Mouse (Mus musculus): ENCODE results near the gene Mfsd4b3. TPM values are rescaled to one million over a fixed set of nuclear protein-coding genes. Genes with fewer than 3 reads are reported as not detected.

The Mfsd4b3 gene
- polyA plus RNA-seq, 1 experiment from 2014 or later = not detected

GRCm38 (mm10) chr10:39912616-39913015, 47.3 kb downstream of the Mfsd4b3 start:
- Histone ChIP-seq H3K4me1 (no peaks in the 10 kb centered on the region), H3K4me3 (replicated peaks) (no peak overlapping the region), H3K9me3 (replicated peaks) (no peaks in the 10 kb centered on the region), H3K27ac (replicated peaks) (no peak overlapping the region), H3K27me3 (replicated peaks) (no peaks in the 10 kb centered on the region), H3K4me2 (no peak overlapping the region), H3K9ac (replicated peaks) (no peak overlapping the region), H3K36me3 (no peaks in the 10 kb centered on the region)
- no peak for ATAC-seq (ENCODE audit: low FRiP score)

- no peaks in the 10 kb centered on the region for H3K36me3 ChIP-seq
- H3K9me3 ChIP-seq (replicated peaks) = no peaks in the 10 kb centered on the region
- 60% methylated on average over 13 of the region's 13 CpGs for WGBS
- no peak overlapping the region for H3K4me2 ChIP-seq
- no peaks in the 10 kb centered on the region for H3K4me1 ChIP-seq
- H3K9ac ChIP-seq (replicated peaks) = no peak overlapping the region
- H3K27ac ChIP-seq (replicated peaks) = no peak overlapping the region
- no peak overlapping the region for H3K4me3 ChIP-seq (replicated peaks)
- ATAC-seq (ENCODE audit: low FRiP score) = no peak
- H3K27me3 ChIP-seq (replicated peaks) = no peaks in the 10 kb centered on the region
Measured at GRCm38 (mm10) chr10:39908768-39909441, 51.0 kb downstream of the Mfsd4b3 start.

DNA sequence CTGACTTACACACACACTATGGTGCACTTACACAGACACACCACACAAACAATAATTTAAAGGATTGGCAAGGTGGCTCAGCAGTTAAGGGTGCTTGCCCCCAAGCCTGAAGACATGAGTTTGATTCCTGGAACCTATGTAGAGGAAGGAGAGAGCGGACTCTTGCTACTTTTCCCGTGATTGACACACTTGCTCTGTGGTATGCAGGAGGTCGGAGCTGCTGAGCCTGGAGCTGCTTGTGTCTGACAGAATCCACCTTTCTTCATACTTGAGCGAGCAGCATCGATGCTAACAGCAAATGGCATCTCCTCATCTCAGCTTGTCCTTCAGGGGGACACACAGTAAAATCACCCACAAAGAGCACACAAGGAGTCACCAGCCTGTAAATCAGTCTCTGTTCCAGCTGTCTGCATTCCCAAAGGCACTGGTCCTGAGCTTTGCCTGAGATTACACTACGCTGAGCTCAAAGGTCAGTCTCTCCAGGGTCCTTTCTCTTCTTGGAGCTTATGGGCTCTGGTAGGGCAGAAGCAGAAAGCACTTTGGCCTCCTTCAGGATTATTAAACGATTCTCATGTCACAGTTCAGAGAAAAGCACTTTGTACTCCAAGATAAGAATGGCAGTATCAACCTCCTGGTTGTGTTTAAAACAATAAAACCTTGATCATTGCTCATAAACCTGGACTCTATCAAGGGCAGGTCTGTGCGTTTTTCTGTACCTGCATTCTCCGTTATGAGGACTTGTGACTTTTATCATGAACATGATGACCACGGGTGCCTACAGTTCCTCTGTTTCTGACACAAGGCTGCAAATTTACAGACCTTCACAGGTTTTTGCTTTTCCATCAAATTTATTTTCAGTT, 52.9 kb downstream of the Mfsd4b3 start:
- WGBS = 78% methylated on average over 10 of the region's 10 CpGs
- ATAC-seq (ENCODE audit: low FRiP score) = no peak
- H3K27ac ChIP-seq (replicated peaks) = no peak overlapping the region
- H3K27me3 ChIP-seq (replicated peaks) = no peaks in the 10 kb centered on the region
- no peak overlapping the region for H3K9ac ChIP-seq (replicated peaks)
- no peak overlapping the region for H3K4me3 ChIP-seq (replicated peaks)
- H3K9me3 ChIP-seq (replicated peaks) = no peaks in the 10 kb centered on the region
- no peak overlapping the region for H3K4me2 ChIP-seq
- no peaks in the 10 kb centered on the region for H3K4me1 ChIP-seq
- H3K36me3 ChIP-seq = no peaks in the 10 kb centered on the region

GRCm38 (mm10) chr10:39904191-39904590, 55.8 kb downstream of the Mfsd4b3 start:
- H3K27ac ChIP-seq (replicated peaks) = no peak overlapping the region
- H3K4me1 ChIP-seq = peaks cover 6% of the 10 kb centered on the region
- no peak overlapping the region for H3K4me3 ChIP-seq (replicated peaks)
- H3K9me3 ChIP-seq (replicated peaks) = no peaks in the 10 kb centered on the region
- no peaks in the 10 kb centered on the region for H3K36me3 ChIP-seq
- H3K9ac ChIP-seq (replicated peaks) = no peak overlapping the region
- H3K4me2 ChIP-seq = no peak overlapping the region
- H3K27me3 ChIP-seq (replicated peaks) = no peaks in the 10 kb centered on the region
- WGBS = 77% methylated on average over 3 of the region's 3 CpGs
- no peak for ATAC-seq (ENCODE audit: low FRiP score)

GRCm38 (mm10) chr10:39898874-39899371, 61.0 kb downstream of the Mfsd4b3 start, which contains the start of gene Mfsd4b4:
Mfsd4b4 (minus strand) TSS chr10:39899238.
- Histone ChIP-seq H3K4me1 (peaks cover 16% of the 10 kb centered on the region), H3K27ac (replicated peaks) (peak within 1 kb of the TSS; percentile 87), H3K36me3 (no peaks in the 10 kb centered on the region), H3K9ac (replicated peaks) (peak within 1 kb of the TSS; percentile 78), H3K27me3 (replicated peaks) (no peaks in the 10 kb centered on the region), H3K9me3 (replicated peaks) (no peaks in the 10 kb centered on the region), H3K4me2 (peak within 1 kb of the TSS; percentile 67), H3K4me3 (replicated peaks) (peak within 1 kb of the TSS; percentile 70)
- WGBS = 2% methylated on average over 41 of the region's 41 CpGs
- ATAC-seq (ENCODE audit: low FRiP score) = peak; percentile 98

Other genes with a start within 250 kb of the Mfsd4b3 start
- 33.7 and 38.1 TPM in 2 replicates for gene Rev3l, start 228.0 kb downstream of the Mfsd4b3 start, polyA plus RNA-seq (2015; fragmentation: Nextera tagmentation; extraction: Ambion mirVana)
- gene Mfsd4b4, start 60.9 kb downstream of the Mfsd4b3 start, polyA plus RNA-seq (2015; fragmentation: Nextera tagmentation; extraction: Ambion mirVana) = 3.1 and 3.6 TPM in 2 replicates
- gene Mfsd4b2, start 33.2 kb downstream of the Mfsd4b3 start, polyA plus RNA-seq (2015; fragmentation: Nextera tagmentation; extraction: Ambion mirVana) = not detected in 2 replicates
- 0.10 TPM in 1 of 2 replicates, not detected in the other for gene Mfsd4b5, start 26.5 kb upstream of the Mfsd4b3 start, polyA plus RNA-seq (2015; fragmentation: Nextera tagmentation; extraction: Ambion mirVana)
- 0.28 and 0.70 TPM in 2 replicates for gene Mfsd4b1, start 65.1 kb upstream of the Mfsd4b3 start, polyA plus RNA-seq (2015; fragmentation: Nextera tagmentation; extraction: Ambion mirVana)
- gene Slc16a10, start 182.1 kb upstream of the Mfsd4b3 start, polyA plus RNA-seq (2015; fragmentation: Nextera tagmentation; extraction: Ambion mirVana) = 2.2 and 10.1 TPM in 2 replicates